Mouse (Mus musculus) gastrocnemius, postnatal 25 days (tissue): Measurements from ENCODE around the gene Cds1. TPM values are rescaled to one million over a fixed set of nuclear protein-coding genes. Genes with fewer than 3 reads are reported as not detected.
A peak's percentile ranks its signal among the peaks of the same experiment; 100 is the strongest.
"Not testable (repeated sequence)": the region's sequence is repeated elsewhere in the genome, so short reads cannot be mapped to it uniquely, and the experiment has no call there.

ENCODE experiments used
- DNase-seq: peaks from one replicate; pipeline ENCODE4 v3.0.0; 2022
- total RNA-seq, 2 experiments: library from RNA; stranded (reverse); gene quantifications; 1 replicate in 1 of 2; 2 replicates in 1 of 2; pipeline ENCODE4 v1.2.3; 2021

The Cds1 gene
- total RNA-seq, 2 experiments from 2014 or later = 1.9 to 2.0 TPM

DNA sequence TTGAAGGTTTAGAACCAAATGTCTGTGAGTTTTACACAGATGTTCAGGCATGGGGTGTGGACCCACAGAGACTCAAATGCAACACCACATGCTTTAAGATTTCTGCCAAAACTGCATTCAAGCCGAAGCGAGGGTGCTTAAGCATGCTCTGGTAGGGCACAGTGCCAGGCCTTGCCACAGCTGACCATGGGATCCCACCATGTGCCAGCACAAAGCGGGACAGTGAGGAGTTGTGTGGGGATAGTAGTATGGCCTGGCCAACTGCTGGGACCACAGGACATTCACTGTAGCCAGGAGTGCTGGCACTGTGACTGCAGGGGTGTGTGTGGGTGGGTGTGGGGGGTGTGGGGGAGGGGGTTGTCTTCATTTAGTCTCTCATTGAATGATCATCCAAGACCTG lies 64.0 kb downstream of the Cds1 start:
- no peak for DNase-seq

DNA sequence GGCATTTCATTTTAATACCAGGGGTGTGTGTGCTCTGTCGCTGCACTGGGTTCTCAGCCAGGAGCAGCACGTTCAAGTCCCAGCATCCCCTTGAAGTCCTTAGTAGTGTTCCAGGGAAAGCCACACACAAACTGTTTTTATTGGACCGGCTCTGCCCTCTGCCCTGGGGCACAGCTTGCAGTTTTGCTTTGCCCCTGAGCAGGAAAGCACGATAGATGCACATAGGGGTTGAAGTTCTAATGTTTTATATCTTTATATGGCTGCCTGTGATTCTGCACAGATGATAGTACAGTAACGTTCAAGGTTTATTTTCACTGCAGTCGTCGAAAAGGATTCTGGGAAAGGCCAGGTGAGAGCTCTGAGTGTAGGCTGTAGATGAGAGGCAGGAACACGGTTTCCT lies 65.2 kb downstream of the Cds1 start:
- DNase-seq = no peak

- no peak for DNase-seq
These were observed 67.1 kb downstream of the Cds1 start for GRCm38 (mm10) chr5:101832042-101832441.

- no peak for DNase-seq
These were observed 68.1 kb downstream of the Cds1 start for GRCm38 (mm10) chr5:101832991-101833390.

DNA sequence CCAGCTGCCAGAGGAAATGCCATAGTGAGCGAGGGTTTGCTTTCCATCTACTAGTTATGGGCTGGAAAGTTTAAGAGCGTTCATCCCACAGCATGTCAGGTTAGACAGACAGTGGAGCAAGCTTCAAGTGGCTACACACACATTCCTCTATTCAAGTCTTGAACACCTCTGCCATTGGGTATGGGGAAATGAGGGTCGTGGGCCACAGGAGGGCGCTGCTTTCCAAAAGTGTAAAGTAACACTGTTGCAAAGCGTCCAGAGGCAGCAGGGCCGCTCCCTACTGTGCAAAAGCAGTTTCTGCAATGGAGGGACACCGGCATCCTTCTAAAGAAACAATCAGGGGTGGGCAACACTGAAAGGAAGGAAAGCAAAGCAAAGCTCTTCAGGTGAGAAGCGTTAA lies 68.9 kb downstream of the Cds1 start:
- no peak for DNase-seq

GRCm38 (mm10) chr5:101836221-101836620 lies 71.3 kb downstream of the Cds1 start:
- DNase-seq = peak; percentile 56

- DNase-seq = not testable (repeated sequence)
These were observed 72.7 kb downstream of the Cds1 start for GRCm38 (mm10) chr5:101837605-101838004.

DNA sequence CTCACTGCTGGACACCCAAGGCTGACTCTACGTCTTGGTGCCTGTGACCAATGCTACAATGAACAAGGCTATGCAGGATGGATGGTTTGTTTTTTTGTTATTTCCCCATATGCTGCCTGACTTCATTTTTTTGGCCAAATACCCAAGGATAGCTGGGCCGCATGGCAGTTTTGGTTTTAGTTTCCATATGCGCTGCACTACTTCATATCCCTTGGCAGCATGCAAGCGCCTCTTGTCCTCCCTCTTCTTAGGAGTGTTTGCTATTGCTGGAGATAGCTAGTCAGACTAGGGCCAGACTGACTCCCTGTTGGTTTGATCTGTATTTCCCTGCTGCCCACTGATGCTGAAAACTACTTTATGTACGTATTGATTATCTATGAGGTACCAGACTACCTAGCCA lies 75.5 kb downstream of the Cds1 start:
- DNase-seq = no peak

DNA sequence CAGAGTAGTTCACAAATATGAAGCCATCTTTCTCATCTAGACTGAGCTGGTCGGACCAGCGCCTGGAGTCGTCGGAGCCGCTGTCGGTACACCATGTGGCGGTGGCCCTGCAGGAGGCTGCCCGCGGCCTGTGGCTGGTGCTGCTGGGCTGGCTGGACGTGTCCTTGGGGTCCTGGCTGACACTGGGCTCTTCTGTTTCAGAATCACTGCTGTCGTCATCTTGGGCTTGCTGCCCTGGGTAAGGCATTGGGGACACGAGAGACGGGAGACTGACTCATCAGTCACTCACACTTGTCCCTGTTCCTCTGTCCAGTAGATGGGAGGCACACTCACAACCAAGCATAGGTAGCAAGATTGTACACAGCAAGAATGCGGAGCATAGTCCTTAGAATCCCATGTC lies 80.1 kb downstream of the Cds1 start:
- no peak for DNase-seq

DNA sequence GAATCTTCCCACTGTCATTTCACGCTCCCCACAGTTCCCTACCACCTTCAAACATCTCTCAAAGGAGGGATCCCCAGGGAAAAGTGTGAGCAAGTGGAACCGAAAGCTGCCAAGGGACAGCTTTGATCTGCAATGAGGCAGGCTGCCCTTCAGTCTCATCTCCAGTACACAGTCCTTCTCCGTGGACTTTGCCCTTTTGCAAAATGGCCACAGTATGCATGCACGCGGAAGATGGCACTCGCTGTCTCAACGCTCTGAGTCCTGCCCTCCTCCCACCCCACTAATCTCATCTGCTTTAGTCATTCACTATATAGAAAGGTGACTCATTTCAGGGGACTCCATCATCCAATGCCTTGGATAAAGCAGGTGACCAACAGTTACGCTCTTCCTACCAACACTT lies 81.0 kb downstream of the Cds1 start:
- DNase-seq = no peak

DNA sequence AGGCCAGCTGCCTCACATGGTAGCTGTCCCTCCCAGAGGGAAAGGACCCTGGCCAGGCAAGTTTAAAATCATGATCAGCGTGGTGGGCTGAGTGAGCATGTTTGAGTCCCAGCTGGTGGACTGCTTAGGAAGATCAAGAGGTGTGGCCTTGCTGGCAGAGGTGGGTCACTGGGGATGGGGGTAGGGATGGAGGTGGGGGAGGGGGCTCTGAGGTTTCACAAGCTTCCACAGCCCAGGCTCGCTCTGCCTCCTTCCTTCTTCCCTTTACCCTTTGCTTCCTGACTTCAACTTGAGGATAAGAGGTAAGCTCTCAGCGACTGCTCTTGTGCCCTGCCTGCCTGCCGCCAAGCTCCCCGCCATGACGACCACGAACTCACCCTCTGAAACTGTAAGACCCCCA lies 82.4 kb downstream of the Cds1 start:
- no peak for DNase-seq

- no peak for DNase-seq
These were observed 82.8 kb downstream of the Cds1 start for GRCm38 (mm10) chr5:101847762-101848161.

- DNase-seq = no peak
These were observed 86.2 kb downstream of the Cds1 start for GRCm38 (mm10) chr5:101851133-101851532.

GRCm38 (mm10) chr5:101852116-101852680 lies 87.3 kb downstream of the Cds1 start:
- no peak for DNase-seq

GRCm38 (mm10) chr5:101854100-101854499 lies 89.2 kb downstream of the Cds1 start:
- no peak for DNase-seq

DNA sequence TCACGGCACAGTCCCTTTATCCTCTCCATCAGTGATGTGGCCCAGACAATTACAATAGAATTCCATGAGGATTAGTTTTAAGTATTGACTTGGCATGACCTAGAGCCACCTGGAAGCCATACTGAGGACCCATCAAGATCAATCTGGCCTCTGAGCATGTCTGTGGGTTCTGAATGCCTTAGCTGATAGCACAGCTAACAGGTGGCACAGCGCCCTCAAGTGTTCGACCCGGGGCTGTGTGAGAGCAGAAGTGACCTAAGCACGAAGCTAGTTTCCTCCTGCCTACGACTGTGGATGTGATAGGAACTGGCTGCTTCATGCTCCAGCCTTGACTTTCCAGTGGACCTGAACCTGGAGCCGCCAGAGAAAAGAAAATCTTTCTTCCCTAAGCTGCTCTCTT lies 89.7 kb downstream of the Cds1 start:
- no peak for DNase-seq

DNA sequence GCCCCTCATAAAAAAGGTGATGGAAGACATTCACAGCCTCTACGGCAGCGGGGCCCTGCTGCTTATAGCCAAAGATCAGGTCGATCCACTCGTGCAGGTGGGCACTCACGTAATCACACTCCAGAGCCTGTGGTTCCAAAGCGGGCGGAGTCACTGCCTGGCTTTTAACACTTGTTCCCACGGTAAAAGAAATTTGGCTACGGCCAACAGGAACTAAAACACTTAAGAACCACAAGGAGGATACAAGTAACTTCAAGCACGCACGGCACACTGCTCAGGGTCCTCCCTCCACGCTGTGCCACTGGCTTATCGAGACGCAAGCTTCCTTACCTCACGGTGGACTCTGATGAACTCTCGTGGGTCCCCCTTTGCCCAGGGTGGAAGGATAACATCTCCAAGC lies 90.5 kb downstream of the Cds1 start:
- DNase-seq = no peak

DNA sequence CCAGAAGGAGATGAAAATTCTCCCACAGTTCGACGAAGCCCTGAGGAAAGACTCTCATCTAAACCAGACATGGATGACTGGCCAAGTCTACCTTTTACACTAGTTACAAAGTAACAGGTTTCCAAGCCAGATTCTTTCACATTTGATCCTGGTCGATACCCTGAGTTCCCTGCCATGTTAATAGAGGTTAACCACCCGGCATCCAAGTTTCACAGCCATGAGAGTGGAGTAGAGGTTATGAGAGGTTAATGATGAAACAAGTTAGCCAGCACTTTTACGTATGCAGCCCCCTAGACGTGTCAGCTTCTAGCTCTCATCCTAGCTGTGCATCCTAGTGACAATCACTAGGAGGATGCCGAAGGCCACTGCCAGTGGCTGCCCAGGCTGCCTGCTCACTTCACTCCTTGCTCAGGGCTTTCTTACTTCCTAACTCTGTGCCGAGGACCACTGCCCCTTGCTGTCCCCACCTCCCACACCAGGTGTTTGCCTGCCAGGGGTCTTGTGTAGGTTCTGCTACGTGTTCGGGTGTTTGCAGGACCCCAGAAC lies 94.0 kb downstream of the Cds1 start:
- no peak for DNase-seq

DNA sequence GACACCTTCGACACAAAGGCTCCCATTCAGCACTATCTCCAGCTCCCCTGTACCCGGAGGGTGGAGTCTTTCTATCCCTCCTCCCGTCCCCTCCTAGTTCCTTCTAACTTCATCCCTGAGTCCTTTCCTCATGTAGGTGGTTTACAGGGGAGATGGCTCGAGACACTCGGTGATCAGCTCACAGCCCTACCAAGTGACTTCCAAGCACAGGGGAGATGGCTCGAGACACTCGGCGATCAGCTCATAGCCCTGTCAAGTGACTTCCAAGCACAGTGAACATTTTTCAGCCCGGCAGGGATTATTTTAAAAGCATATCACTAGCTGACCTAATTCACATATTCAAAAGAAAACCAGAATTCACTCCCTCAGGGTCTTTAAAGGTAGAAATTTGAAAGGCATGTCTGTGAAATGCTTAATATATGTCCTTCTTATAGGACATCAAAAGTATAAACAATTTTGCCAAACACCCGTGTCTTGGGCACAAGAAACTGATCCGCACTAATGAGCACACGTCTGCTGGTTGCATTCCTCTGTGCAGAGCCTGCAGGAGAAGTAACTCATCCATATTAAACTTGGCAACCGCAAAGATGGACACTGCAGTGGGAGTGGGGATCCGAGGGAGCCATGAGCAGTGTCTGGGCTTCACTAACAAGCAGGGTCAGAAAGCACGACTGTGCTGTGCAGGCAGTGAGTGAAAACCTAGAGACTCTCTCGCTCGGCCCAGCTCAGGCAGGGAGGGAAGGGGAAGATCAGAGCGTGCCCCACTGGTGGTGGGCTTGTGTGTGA lies 97.0 kb downstream of the Cds1 start:
- no peak for DNase-seq

DNA sequence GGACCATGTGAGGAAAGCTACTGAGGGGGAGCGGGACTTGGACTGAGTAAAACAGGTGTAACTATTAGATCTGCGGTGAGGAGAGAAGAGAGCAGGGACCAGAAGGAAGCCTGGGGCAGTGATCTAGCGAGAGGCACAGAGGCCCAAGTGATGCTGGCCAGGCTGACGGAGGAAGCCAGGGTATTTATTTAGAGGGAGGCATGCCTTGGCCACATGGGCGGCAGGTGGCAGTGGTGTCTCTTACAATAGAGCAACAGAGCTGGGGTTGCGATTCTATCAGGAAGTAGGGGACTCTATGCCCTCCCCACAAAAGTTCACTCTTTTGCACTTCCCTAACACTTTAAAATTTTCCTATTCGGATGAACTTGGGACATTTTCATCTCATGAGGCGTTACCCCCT lies 97.7 kb downstream of the Cds1 start:
- DNase-seq = no peak

DNA sequence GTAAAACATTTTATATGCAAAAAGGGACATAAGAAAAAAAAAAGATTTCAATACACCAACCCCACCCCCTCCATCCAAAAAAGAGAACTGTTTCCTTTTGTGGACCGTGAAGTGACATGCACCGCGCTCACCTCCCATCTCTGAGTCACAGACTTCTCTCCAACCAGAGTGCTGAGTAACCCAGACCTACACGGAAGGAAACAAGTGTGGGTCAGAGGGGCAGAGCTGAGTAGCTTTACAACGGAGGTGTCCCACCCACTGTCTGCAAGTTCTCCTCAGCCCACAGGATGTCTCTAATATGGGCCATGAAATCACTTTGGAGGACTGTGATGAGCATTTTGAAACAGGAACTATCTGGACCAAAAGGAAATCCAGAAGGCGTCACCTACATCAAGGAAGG lies 99.0 kb downstream of the Cds1 start:
- no peak for DNase-seq

GRCm38 (mm10) chr5:101866722-101867121 lies 101.8 kb downstream of the Cds1 start:
- no peak for DNase-seq
